Mouse (Mus musculus): Measurements from ENCODE around the gene Clec11a. TPM values are rescaled to one million over a fixed set of nuclear protein-coding genes. Genes with fewer than 3 reads are reported as not detected.

Gene Clec11a
- polyA plus RNA-seq (2021; fragmentation: Nextera tagmentation): 3.2 and 3.9 TPM in 2 replicates
- long read RNA-seq, experiment 1, partial matches to known transcripts: 1 of 18 reads
- long read RNA-seq, experiment 1, other reads (novel, unspliced or antisense): 17 of 18 reads
- long read RNA-seq, experiment 2, partial matches to known transcripts: 1 of 11 reads
- long read RNA-seq, experiment 2, other reads (novel, unspliced or antisense): 10 of 11 reads

DNA sequence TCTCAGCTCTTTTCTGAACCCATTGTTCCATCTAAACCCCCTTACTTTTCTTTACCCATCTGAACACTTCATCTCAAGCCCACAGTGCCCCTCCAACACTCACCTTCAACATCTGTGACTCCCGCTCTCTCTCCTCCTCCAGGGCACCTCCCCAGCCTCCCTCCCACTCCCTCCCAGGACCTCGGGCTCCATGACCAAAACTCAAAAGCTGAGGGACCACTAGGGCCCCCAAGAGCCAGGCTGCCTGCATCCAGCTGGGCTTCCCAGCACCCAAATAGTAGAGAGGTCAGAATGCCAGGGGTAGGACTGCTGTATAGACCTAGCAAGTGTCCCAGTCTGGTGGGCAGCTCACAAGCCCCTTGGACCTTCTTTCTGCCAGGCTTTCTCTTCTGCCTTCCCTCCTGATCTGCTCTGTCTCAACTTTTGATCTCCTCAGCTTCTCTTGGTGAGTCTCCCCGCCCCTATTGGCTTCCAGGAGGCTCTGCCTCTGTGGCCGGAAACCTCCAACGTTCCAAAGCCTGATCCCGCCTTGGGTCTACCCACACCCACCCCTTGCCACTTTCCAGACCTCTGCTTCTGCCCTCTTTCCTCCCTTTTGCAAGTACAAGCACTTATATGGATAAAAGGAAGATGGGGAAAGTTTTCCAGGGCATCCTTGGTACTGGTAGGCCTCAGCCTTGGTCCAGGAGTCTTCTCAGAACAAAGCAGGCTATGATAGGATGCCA lies at the start of gene Clec11a:
Gene Clec11a (minus strand): TSS at position 387 of the 725 bp plus-strand sequence.

DNA sequence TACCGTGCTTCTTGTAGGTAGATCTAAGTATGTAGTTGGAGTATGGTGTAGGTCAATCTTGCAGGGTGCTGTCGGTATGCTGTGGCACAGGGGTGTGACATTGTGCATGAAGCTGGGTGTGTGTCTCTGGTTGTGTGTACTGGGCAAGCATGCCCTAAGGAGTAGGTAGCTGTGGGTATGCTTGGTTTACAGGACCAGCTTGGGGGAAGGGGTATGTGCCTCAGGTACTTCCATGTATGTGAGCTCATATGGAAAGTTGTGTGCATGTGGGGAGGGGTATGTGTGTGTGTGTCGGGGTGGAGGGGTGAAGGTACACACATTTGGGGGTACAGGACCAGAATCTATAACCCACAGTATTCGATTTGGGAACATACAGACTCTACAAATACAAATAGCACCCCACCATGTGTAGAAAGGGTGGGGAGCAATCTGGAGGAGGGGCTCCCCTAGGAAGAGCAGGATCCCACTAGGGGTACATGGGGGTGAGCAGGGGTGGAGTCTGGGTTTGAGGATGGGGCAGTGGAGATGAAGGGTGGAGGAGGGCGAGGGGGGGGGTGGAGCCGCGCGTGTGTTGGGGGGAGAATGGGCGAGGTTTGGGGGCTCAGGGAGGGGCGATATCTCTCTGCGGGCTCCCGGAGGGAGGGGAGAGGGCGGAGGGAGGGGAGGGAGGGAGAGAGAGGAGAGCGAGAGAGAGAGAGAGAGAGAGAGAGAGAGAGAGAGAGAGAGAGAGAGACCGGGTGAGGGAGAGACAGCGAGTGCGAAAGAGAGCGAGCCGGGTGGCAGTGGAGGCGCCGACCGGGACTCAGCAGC lies 3.0 kb upstream of the Clec11a start, which contains the start of gene Shank1:
Gene Shank1 (plus strand): TSS at position 779 of the 810 bp plus-strand sequence.

DNA sequence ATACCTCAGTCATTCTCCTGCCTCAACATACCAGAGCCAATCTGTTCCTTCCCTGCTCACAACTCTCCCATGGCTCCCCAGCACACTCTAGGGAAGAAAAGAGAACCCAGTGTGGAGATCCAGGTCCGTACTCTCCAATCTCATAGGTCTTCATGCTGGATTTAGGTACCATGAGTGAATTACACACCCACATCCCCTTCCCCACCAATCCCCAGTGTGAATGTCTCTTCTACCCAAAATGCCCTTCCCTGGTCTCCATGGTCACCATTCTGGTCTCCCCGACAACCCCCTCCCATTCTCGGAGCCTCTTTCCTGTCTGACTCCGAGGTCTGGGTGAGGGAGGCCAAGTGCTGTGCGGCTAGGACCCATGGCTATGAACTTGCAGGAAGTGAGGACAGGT lies 45.6 kb downstream of the Clec11a start, which contains the start of gene Gm15517:
Gene Gm15517 (plus strand): TSS at position 301 of the 400 bp plus-strand sequence.

DNA sequence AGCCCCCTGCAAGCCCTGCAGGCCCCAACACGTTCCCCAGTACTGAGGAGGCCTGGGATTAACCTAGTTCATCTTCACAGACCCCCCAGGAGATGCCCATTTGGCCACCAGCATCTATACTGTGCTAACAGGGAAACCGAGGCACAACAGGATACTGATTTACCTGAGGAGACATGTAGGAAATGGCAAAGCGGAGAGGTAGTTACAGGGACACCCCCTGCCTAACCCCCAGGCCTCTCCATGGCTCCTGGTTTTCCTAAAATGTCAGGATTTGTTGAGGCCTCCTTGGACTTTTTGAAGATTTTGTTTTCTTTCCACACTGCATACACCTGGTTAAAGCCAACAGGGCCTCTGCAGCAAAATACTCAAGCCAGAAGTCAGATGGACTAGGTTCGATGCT lies 49.4 kb downstream of the Clec11a start, which contains the start of gene Acp4:
Gene Acp4 (minus strand): TSS at position 101 of the 400 bp plus-strand sequence.

Other genes starting within 250 kb of the Clec11a start
- gene Klk1b21, start 204.6 kb downstream of the Clec11a start, polyA plus RNA-seq (2021; fragmentation: Nextera tagmentation): not detected in 2 replicates
- not detected in 2 replicates for gene Klk1b22, start 194.2 kb downstream of the Clec11a start, polyA plus RNA-seq (2021; fragmentation: Nextera tagmentation)
- gene Klk1b16, start 170.1 kb downstream of the Clec11a start, polyA plus RNA-seq (2021; fragmentation: Nextera tagmentation): not detected in 2 replicates
- not detected in 2 replicates for gene Klk1b24, start 118.7 kb downstream of the Clec11a start, polyA plus RNA-seq (2021; fragmentation: Nextera tagmentation)
- not detected in 2 replicates for gene Klk1b3, start 108.7 kb downstream of the Clec11a start, polyA plus RNA-seq (2021; fragmentation: Nextera tagmentation)
- gene Klk1b4, start 99.5 kb downstream of the Clec11a start, polyA plus RNA-seq (2021; fragmentation: Nextera tagmentation): not detected in 2 replicates
- not detected in 2 replicates for gene Klk1b5, start 91.0 kb downstream of the Clec11a start, polyA plus RNA-seq (2021; fragmentation: Nextera tagmentation)
- not detected in 2 replicates for gene Klk1, start 81.5 kb downstream of the Clec11a start, polyA plus RNA-seq (2021; fragmentation: Nextera tagmentation)
- not detected in 2 replicates for gene Gm36864, start 70.7 kb downstream of the Clec11a start, polyA plus RNA-seq (2021; fragmentation: Nextera tagmentation)
- 2.1 TPM in 2 replicates for gene 1700028J19Rik, start 60.2 kb downstream of the Clec11a start, polyA plus RNA-seq (2021; fragmentation: Nextera tagmentation)
- gene 2410002F23Rik, start 60.2 kb downstream of the Clec11a start, polyA plus RNA-seq (2021; fragmentation: Nextera tagmentation): 86.1 and 106 TPM in 2 replicates
- gene Acp4, start 49.5 kb downstream of the Clec11a start, polyA plus RNA-seq (2021; fragmentation: Nextera tagmentation): not detected in 2 replicates
- not detected in 2 replicates for gene Gm15517, start 45.5 kb downstream of the Clec11a start, polyA plus RNA-seq (2021; fragmentation: Nextera tagmentation)
- gene Shank1, start 3.4 kb upstream of the Clec11a start, polyA plus RNA-seq (2021; fragmentation: Nextera tagmentation): 86.1 and 191 TPM in 2 replicates
- 35.1 and 37.3 TPM in 2 replicates for gene Syt3, start 77.2 kb upstream of the Clec11a start, polyA plus RNA-seq (2021; fragmentation: Nextera tagmentation)
- 1.7 TPM in 2 replicates for gene 1700008O03Rik, start 78.9 kb upstream of the Clec11a start, polyA plus RNA-seq (2021; fragmentation: Nextera tagmentation)
- 6.2 and 11.6 TPM in 2 replicates for gene Lrrc4b, start 122.1 kb upstream of the Clec11a start, polyA plus RNA-seq (2021; fragmentation: Nextera tagmentation)
- 0.58 and 0.73 TPM in 2 replicates for gene Aspdh, start 158.5 kb upstream of the Clec11a start, polyA plus RNA-seq (2021; fragmentation: Nextera tagmentation)
- 104 and 106 TPM in 2 replicates for gene Josd2, start 161.1 kb upstream of the Clec11a start, polyA plus RNA-seq (2021; fragmentation: Nextera tagmentation)
- 176 and 362 TPM in 2 replicates for gene Emc10, start 189.6 kb upstream of the Clec11a start, polyA plus RNA-seq (2021; fragmentation: Nextera tagmentation)
- gene Fam71e1, start 189.7 kb upstream of the Clec11a start, polyA plus RNA-seq (2021; fragmentation: Nextera tagmentation): 6.3 and 9.3 TPM in 2 replicates
- 0.15 and 0.18 TPM in 2 replicates for gene Mybpc2, start 217.8 kb upstream of the Clec11a start, polyA plus RNA-seq (2021; fragmentation: Nextera tagmentation)
- 0.05 TPM in 1 of 2 replicates, not detected in the other for gene Spib, start 225.2 kb upstream of the Clec11a start, polyA plus RNA-seq (2021; fragmentation: Nextera tagmentation)
- 5.5 and 5.9 TPM in 2 replicates for gene Pold1, start 241.9 kb upstream of the Clec11a start, polyA plus RNA-seq (2021; fragmentation: Nextera tagmentation)
- gene Nr1h2, start 247.0 kb upstream of the Clec11a start, polyA plus RNA-seq (2021; fragmentation: Nextera tagmentation): 42.0 and 67.6 TPM in 2 replicates

All from left cerebral cortex, adult 6 months (tissue).